Mouse (Mus musculus): ENCODE measurements around the gene Map10.

The Map10 gene

GRCm38 (mm10) chr8:125716613-125717012 lies 47.0 kb downstream of the Map10 start:
- H3K36me3 ChIP-seq (ENCODE audit: control insufficient read depth, insufficient read depth, low read length, poor library complexity, severe bottlenecking): no peaks in the 10 kb centered on the region
- no peak for DNase-seq (ENCODE audit: low read depth, low spot score)
- no peaks in the 10 kb centered on the region for H3K27me3 ChIP-seq (ENCODE audit: control insufficient read depth, insufficient read depth, low read length, poor library complexity, severe bottlenecking)

GRCm38 (mm10) chr8:125718914-125719313 lies 49.3 kb downstream of the Map10 start:
- no peaks in the 10 kb centered on the region for H3K36me3 ChIP-seq (ENCODE audit: control insufficient read depth, insufficient read depth, low read length, poor library complexity, severe bottlenecking)
- no peaks in the 10 kb centered on the region for H3K27me3 ChIP-seq (ENCODE audit: control insufficient read depth, insufficient read depth, low read length, poor library complexity, severe bottlenecking)
- peak; percentile 49 for DNase-seq (ENCODE audit: low read depth, low spot score)

- no peaks in the 10 kb centered on the region for H3K27me3 ChIP-seq (ENCODE audit: control insufficient read depth, insufficient read depth, low read length, poor library complexity, severe bottlenecking)
- H3K36me3 ChIP-seq (ENCODE audit: control insufficient read depth, insufficient read depth, low read length, poor library complexity, severe bottlenecking): no peaks in the 10 kb centered on the region
- DNase-seq (ENCODE audit: low read depth, low spot score): no peak
Measured at GRCm38 (mm10) chr8:125722675-125723074, 53.1 kb downstream of the Map10 start.
